Mouse (Mus musculus): ENCODE data around the gene Hist3h2a.
A peak's percentile ranks its signal among the peaks of the same experiment; 100 is the strongest.

Hist3h2a gene

GRCm38 (mm10) chr11:58965001-58965760 lies 10.7 kb downstream of the Hist3h2a start:
- no peak for ATAC-seq (ENCODE audit: insufficient number of reproducible peaks, low FRiP score, low TSS enrichment)

GRCm38 (mm10) chr11:58967346-58967745 lies 12.9 kb downstream of the Hist3h2a start:
- no peak for ATAC-seq (ENCODE audit: insufficient number of reproducible peaks, low FRiP score, low TSS enrichment)

GRCm38 (mm10) chr11:58968551-58968950 lies 14.1 kb downstream of the Hist3h2a start:
- ATAC-seq (ENCODE audit: insufficient number of reproducible peaks, low FRiP score, low TSS enrichment): no peak

GRCm38 (mm10) chr11:58969027-58969426 lies 14.5 kb downstream of the Hist3h2a start:
- no peak for ATAC-seq (ENCODE audit: insufficient number of reproducible peaks, low FRiP score, low TSS enrichment)

GRCm38 (mm10) chr11:58969659-58970058 lies 15.2 kb downstream of the Hist3h2a start:
- ATAC-seq (ENCODE audit: insufficient number of reproducible peaks, low FRiP score, low TSS enrichment): no peak

- no peak for ATAC-seq (ENCODE audit: insufficient number of reproducible peaks, low FRiP score, low TSS enrichment)
Measured at GRCm38 (mm10) chr11:58970831-58971530, 16.5 kb downstream of the Hist3h2a start.

- no peak for ATAC-seq (ENCODE audit: insufficient number of reproducible peaks, low FRiP score, low TSS enrichment)
Measured at GRCm38 (mm10) chr11:58971796-58972195, 17.3 kb downstream of the Hist3h2a start.

GRCm38 (mm10) chr11:58974414-58974813 lies 19.9 kb downstream of the Hist3h2a start:
- no peak for ATAC-seq (ENCODE audit: insufficient number of reproducible peaks, low FRiP score, low TSS enrichment)

- ATAC-seq (ENCODE audit: insufficient number of reproducible peaks, low FRiP score, low TSS enrichment): no peak
Measured at GRCm38 (mm10) chr11:58977150-58977549, 22.7 kb downstream of the Hist3h2a start.

GRCm38 (mm10) chr11:58977607-58978026 lies 23.1 kb downstream of the Hist3h2a start:
- 0 out of 2 replicates have a peak, but pooled peaks have one; percentile 4 for ATAC-seq (ENCODE audit: insufficient number of reproducible peaks, low FRiP score, low TSS enrichment)

- peak; percentile 60; the same call in 1 of the 2 replicates for ATAC-seq (ENCODE audit: insufficient number of reproducible peaks, low FRiP score, low TSS enrichment)
Measured at GRCm38 (mm10) chr11:58978027-58978705, 23.7 kb downstream of the Hist3h2a start, which contains the start of gene Trim11. Gene Trim11 (plus strand): TSS chr11:58978093.

- no peak for ATAC-seq (ENCODE audit: insufficient number of reproducible peaks, low FRiP score, low TSS enrichment)
Measured at GRCm38 (mm10) chr11:58978706-58979030, 24.2 kb downstream of the Hist3h2a start.

GRCm38 (mm10) chr11:58979183-58979582 lies 24.7 kb downstream of the Hist3h2a start:
- ATAC-seq (ENCODE audit: insufficient number of reproducible peaks, low FRiP score, low TSS enrichment): no peak

GRCm38 (mm10) chr11:58979661-58980060 lies 25.2 kb downstream of the Hist3h2a start:
- ATAC-seq (ENCODE audit: insufficient number of reproducible peaks, low FRiP score, low TSS enrichment): no peak

- ATAC-seq (ENCODE audit: insufficient number of reproducible peaks, low FRiP score, low TSS enrichment): no peak
Measured at GRCm38 (mm10) chr11:58980381-58980990, 26.0 kb downstream of the Hist3h2a start.

GRCm38 (mm10) chr11:58981541-58982447 lies 27.3 kb downstream of the Hist3h2a start:
- no peak for ATAC-seq (ENCODE audit: insufficient number of reproducible peaks, low FRiP score, low TSS enrichment)

GRCm38 (mm10) chr11:58982471-58983097 lies 28.1 kb downstream of the Hist3h2a start:
- ATAC-seq (ENCODE audit: insufficient number of reproducible peaks, low FRiP score, low TSS enrichment): no peak

- no peak for ATAC-seq (ENCODE audit: insufficient number of reproducible peaks, low FRiP score, low TSS enrichment)
Measured at GRCm38 (mm10) chr11:58983691-58984341, 29.3 kb downstream of the Hist3h2a start.

- ATAC-seq (ENCODE audit: insufficient number of reproducible peaks, low FRiP score, low TSS enrichment): no peak
Measured at GRCm38 (mm10) chr11:58984657-58985056, 30.2 kb downstream of the Hist3h2a start.

Data from cerebellum, adult (tissue).